ENCODE assay signal across 8 mouse cellular contexts in genomic region chr6:134105514-134106201, GRCm38 (mm10).
DNase-seq lines count a peak whose midpoint lies in the region; ATAC-seq and TF ChIP-seq lines count a peak whose summit lies in the region.

No protein-coding gene starts in this region.

- no peaks in the 10 kb centered on the region for H3K9me3 ChIP-seq in lung, embryonic 14.5 days (ENCODE audit: low read depth, low read length)
- H3K9me3 ChIP-seq in heart, embryonic 13.5 days: no peaks in the 10 kb centered on the region
- H3K9me3 ChIP-seq in liver, embryonic 11.5 days (ENCODE audit: control insufficient read depth, low read length): no peaks in the 10 kb centered on the region

- peak; percentile 66 for DNase-seq in adrenal gland, postnatal 14 days
- no peak for DNase-seq in adrenal gland, postnatal 4 days (ENCODE audit: low spot score in 2 of 2)
- peak; percentile 90 for DNase-seq in lung, embryonic 14.5 days
- DNase-seq in lung, adult 2 months: no peak
- no peak for DNase-seq in liver, embryonic 11.5 days (ENCODE audit: low spot score)
- DNase-seq in gastrocnemius, adult 2 months: no peak

- peak; percentile 76 for ATAC-seq in lung, embryonic 14.5 days (ENCODE audit: insufficient read depth)
- no peak for ATAC-seq in heart, embryonic 13.5 days (ENCODE audit: extremely low read depth, insufficient number of reproducible peaks, low FRiP score, low TSS enrichment)
- ATAC-seq in liver, embryonic 11.5 days (replicated peaks; ENCODE audit: low FRiP score): 0 out of 2 replicates have a peak, but pooled peaks have one; percentile 26
- ATAC-seq in megakaryocyte, adult 5-6 weeks (ENCODE audit: poor library complexity, severe bottlenecking): no peak

- 35% methylated on average over 15 of the region's 15 CpGs for WGBS in lung, embryonic 14.5 days
- WGBS in lung, adult 2 months: 35% methylated on average over 15 of the region's 15 CpGs
- 26% methylated on average over 15 of the region's 15 CpGs for WGBS in heart, embryonic 13.5 days
- 59% methylated on average over 15 of the region's 15 CpGs for WGBS in liver, embryonic 11.5 days

- no peak overlapping the region for H3K27ac ChIP-seq in lung, embryonic 14.5 days (ENCODE audit: low read depth)
- peak overlapping the region; percentile 61 for H3K27ac ChIP-seq in heart, embryonic 13.5 days (replicated peaks)
- no peak overlapping the region for H3K27ac ChIP-seq in liver, embryonic 11.5 days (ENCODE audit: low read depth, low read length)
- H3K27ac ChIP-seq in gastrocnemius, adult 2 months: no peak overlapping the region

- no peak overlapping the region for H3K9ac ChIP-seq in lung, embryonic 14.5 days
- H3K9ac ChIP-seq in heart, embryonic 13.5 days: peak overlapping the region; percentile 41
- H3K9ac ChIP-seq in liver, embryonic 11.5 days (ENCODE audit: low read depth, low read length): no peak overlapping the region

- TF ChIP-seq POLR2A in lung, adult 2 months (IDR thresholded peaks at IDR 0.05; ENCODE audit: borderline replicate concordance, extremely low read depth, low read depth, low read length): no peak

- H3K36me3 ChIP-seq in lung, embryonic 14.5 days (ENCODE audit: insufficient read depth): no peaks in the 10 kb centered on the region
- peaks cover 10% of the 10 kb centered on the region for H3K36me3 ChIP-seq in heart, embryonic 13.5 days
- H3K36me3 ChIP-seq in liver, embryonic 11.5 days (ENCODE audit: control insufficient read depth, insufficient read depth, low read length): 0 out of 2 replicates have a peak, but pooled peaks cover 2% of the 10 kb centered on the region

- no peaks in the 10 kb centered on the region for H3K27me3 ChIP-seq in lung, embryonic 14.5 days (ENCODE audit: insufficient read depth, low read length)
- no peaks in the 10 kb centered on the region for H3K27me3 ChIP-seq in heart, embryonic 13.5 days (replicated peaks)
- no peaks in the 10 kb centered on the region for H3K27me3 ChIP-seq in liver, embryonic 11.5 days (replicated peaks; ENCODE audit: control insufficient read depth, insufficient read depth, low read length)

- TF ChIP-seq CTCF in lung, embryonic 14.5 days (IDR thresholded peaks at IDR 0.05; ENCODE audit: low read depth): no peak
- TF ChIP-seq CTCF in lung, adult 2 months (IDR thresholded peaks at IDR 0.05; ENCODE audit: insufficient read depth, low read length): no peak
- no peak for TF ChIP-seq CTCF in gastrocnemius, adult 2 months (IDR thresholded peaks at IDR 0.05)

- H3K4me3 ChIP-seq in lung, embryonic 14.5 days (ENCODE audit: low read depth, low read length): no peak overlapping the region
- no peak overlapping the region for H3K4me3 ChIP-seq in lung, adult 2 months (replicated peaks; ENCODE audit: extremely low read depth, low read depth, low read length)
- H3K4me3 ChIP-seq in heart, embryonic 13.5 days: no peak overlapping the region
- H3K4me3 ChIP-seq in liver, embryonic 11.5 days (ENCODE audit: low read depth, low read length): no peak overlapping the region
- no peak overlapping the region; the same call in 1 of the 2 replicates for H3K4me3 ChIP-seq in gastrocnemius, adult 2 months

- intact Hi-C loops in gastrocnemius, adult 2 months (cut with DNase I): no loop called here

- H3K4me2 ChIP-seq in lung, embryonic 14.5 days: peak overlapping the region; percentile 31; the same call in 1 of the 2 replicates
- H3K4me2 ChIP-seq in heart, embryonic 13.5 days: peak overlapping the region; percentile 43
- H3K4me2 ChIP-seq in liver, embryonic 11.5 days: no peak overlapping the region

- H3K4me1 ChIP-seq in lung, embryonic 14.5 days (ENCODE audit: insufficient read depth): peaks cover 21% of the 10 kb centered on the region
- peaks cover 10% of the 10 kb centered on the region for H3K4me1 ChIP-seq in lung, adult 2 months (ENCODE audit: control insufficient read depth, insufficient read depth, low read length)
- H3K4me1 ChIP-seq in heart, embryonic 13.5 days: peaks cover 55% of the 10 kb centered on the region
- peaks cover 22% of the 10 kb centered on the region for H3K4me1 ChIP-seq in liver, embryonic 11.5 days (replicated peaks; ENCODE audit: control insufficient read depth, insufficient read depth, low read length)

Comparison
In these comparisons a context has a peak if more than half of its experiments do, and no peak if none do; other contexts are left out.
1. DNase-seq: peak in adrenal gland, postnatal 14 days (single experiment) and lung, embryonic 14.5 days (single experiment); none in adrenal gland, postnatal 4 days (0 of 2), lung, adult 2 months (single experiment), liver, embryonic 11.5 days (single experiment) and gastrocnemius, adult 2 months (single experiment).
2. ATAC-seq: peak in lung, embryonic 14.5 days (single experiment) and liver, embryonic 11.5 days (single experiment); none in heart, embryonic 13.5 days (single experiment) and megakaryocyte, adult 5-6 weeks (single experiment).